Mouse (Mus musculus) skeletal muscle tissue, postnatal 0 days (tissue): ENCODE measurements around the gene Rarres1. TPM values are rescaled to one million over a fixed set of nuclear protein-coding genes. Genes with fewer than 3 reads are reported as not detected.

ENCODE experiments used
- polyA plus RNA-seq: library from polyadenylated mRNA; unstranded; fragments of >200 nt; fragmentation: Nextera tagmentation; extraction: Ambion mirVana; gene quantifications from 2 replicates; pipeline ENCODE4 v1.2.1, GENCODE M21; 2015

Rarres1 gene
- 4.6 and 8.2 TPM in 2 replicates for polyA plus RNA-seq

GRCm38 (mm10) chr3:67515274-67515801 is at the start of gene Rarres1:
Gene Rarres1, minus strand, starts transcription at chr3:67515523.

DNA sequence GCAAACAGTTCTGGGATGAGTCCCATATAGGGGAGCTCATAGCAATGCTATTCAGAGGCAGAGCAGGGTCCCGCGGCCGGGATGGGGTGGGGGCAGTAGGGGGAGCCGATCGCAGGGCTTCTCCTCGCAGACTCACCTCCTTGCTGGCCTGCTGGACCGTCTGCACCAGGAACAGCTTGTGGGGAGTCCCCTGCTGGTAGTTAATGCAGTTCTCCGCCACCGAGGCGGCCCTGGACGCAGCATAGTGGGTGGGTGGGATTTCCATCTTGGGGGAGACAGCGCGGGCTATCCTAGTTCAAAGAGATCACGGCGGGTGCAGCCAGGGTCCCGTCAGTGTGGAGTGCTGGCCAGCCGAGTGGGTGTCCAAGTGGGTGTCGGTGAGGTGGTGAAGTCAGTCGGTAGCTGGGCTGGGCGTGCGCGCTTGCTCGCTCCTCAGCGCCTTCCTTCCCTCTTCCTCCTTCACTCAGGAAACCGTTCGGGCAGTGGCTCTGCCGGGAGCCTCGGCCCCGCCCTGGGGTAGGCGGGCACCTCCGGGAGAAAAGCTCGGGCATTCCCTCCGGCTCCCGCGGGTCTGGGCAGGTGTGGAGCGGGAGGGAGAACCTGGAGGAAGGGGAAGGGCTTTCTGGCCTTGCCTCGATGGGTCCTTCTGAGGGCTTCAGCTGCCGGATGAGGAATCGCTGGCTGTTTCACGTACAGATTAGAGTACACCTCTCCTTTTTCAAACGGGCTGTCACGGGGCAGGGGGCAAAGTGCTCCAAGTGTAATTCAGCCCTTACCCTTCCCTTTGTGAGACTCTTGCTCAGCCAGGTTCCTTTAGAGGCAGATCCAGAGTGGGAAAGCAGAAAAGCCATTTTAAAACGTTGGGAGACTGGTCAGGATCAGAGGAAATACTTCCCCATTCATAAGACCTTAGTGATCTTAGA is 51.6 kb downstream of the Rarres1 start, which contains the start of gene Lxn:
TSS of gene Lxn (minus strand) at position 477 of the 923 bp plus-strand sequence.

DNA sequence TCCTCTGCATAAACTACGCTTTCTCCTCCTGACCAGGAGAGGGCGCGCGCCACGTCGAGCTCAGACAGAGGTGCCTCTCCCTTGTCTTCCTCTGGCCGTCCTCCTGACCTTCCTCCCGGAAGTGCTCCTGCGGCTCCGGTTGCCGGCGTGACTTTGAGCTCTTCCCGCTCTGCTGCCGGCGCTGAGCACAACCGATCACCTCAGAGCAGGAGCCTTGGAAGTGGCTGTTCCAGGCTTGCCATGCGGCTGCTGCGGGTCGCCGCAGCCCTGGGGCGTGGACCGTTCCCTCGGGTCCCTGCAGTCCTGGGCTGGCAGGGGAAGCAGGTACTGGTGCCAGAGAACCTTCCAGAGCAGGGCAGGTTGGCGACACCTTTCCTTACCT is 85.3 kb downstream of the Rarres1 start, which contains the start of gene Gfm1:
TSS of gene Gfm1 (plus strand) at position 98 of the 382 bp plus-strand sequence.

Other genes starting within 250 kb of the Rarres1 start
- gene Mlf1, start 141.4 kb downstream of the Rarres1 start, polyA plus RNA-seq, result 765 and 831 TPM in 2 replicates
- not detected in 2 replicates for gene Gm17402, start 140.4 kb downstream of the Rarres1 start, polyA plus RNA-seq
- gene Gfm1, start 85.4 kb downstream of the Rarres1 start, polyA plus RNA-seq, result 48.6 and 49.9 TPM in 2 replicates
- 39.5 and 40.7 TPM in 2 replicates for gene Lxn, start 51.6 kb downstream of the Rarres1 start, polyA plus RNA-seq
- 18.8 and 23.9 TPM in 2 replicates for gene Mfsd1, start 67.2 kb upstream of the Rarres1 start, polyA plus RNA-seq